Mouse (Mus musculus) cortical plate, adult 2 months (tissue): ENCODE measurements around the gene Tom1. TPM values are rescaled to one million over a fixed set of nuclear protein-coding genes. Genes with fewer than 3 reads are reported as not detected.

Source experiments
- H3K27ac ChIP-seq: fragments of 200-500 bp; 2 replicates; pipeline ENCODE4 v1.5.1; 2012; ENCODE audit warnings: low read length, control low read depth, inconsistent platforms; ENCODE audit not compliant: insufficient read depth
- H3K4me1 ChIP-seq: fragments of 200-500 bp; 2 replicates; pipeline ENCODE4 v1.6.1; 2011; ENCODE audit warnings: low read length; ENCODE audit not compliant: control insufficient read depth, insufficient read depth
- H3K4me3 ChIP-seq: fragments of 200-500 bp; 2 replicates; pipeline ENCODE4 v1.5.1; 2011; ENCODE audit warnings: mild to moderate bottlenecking, low read length, control low read depth; ENCODE audit not compliant: insufficient read depth
- CTCF ChIP-seq: fragments of 200-500 bp; IDR thresholded peaks from 2 replicates; pipeline ENCODE4 v1.5.1; 2011; ENCODE audit warnings: mild to moderate bottlenecking, control low read depth, low read length; ENCODE audit not compliant: insufficient read depth; ENCODE audit errors: extremely low read depth
- POLR2A ChIP-seq: fragments of 200-500 bp; IDR thresholded peaks from 2 replicates; pipeline ENCODE4 v1.6.1; 2011; ENCODE audit warnings: mild to moderate bottlenecking, low read length, control low read depth; ENCODE audit not compliant: insufficient read depth; ENCODE audit errors: extremely low read depth
- polyA plus RNA-seq: library from polyadenylated mRNA; depleted of rRNA; stranded (reverse); fragments of >200 nt; gene quantifications from 2 replicates; pipeline ENCODE4 v1.2.3, GENCODE M21; 2012

Tom1 gene
- polyA plus RNA-seq, 1 experiment = 48.2 TPM

DNA sequence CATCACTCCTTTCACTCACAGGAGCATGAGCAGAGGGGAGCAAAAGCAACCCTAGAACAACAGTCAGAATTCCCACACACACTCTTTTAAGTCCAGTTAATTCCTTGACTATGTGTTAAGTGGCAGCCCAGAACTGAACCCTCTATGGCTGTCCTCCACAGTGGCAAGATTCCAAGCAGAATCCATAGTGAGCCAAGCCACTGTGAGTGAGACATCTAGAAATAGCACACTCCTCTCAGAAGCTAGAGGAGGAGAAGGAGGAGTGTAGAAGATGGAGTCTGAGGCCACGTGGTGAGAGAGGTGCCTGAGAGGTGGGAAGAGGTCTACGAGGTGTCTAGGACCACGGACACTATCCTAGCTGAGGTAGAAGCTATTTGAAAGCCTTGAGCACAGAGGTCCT, 31.3 kb downstream of the Tom1 start:
- Histone ChIP-seq H3K4me1 (peaks cover 1% of the 10 kb centered on the region; the same call in 1 of the 2 replicates), H3K27ac (no peak overlapping the region), H3K4me3 (no peak overlapping the region)
- TF ChIP-seq CTCF (no peak), POLR2A (no peak)

DNA sequence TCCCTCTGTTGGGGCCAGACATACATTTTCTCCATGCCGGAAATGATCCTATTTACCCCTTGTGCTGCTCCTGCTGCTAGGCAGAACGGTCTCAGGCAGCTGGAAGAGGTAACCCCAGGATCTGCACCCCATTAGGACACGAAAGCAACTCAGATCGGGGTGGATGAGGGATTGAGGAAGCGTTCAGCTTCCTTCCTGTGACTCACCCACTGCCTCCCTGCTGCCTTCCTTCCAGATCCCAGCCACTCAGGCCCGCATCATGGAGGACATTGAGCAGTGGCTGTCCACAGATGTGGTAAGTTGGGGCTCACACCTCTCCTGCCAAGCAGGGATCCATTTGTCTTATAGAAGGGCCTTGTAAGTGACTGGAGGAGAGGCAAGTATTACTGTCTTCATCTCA, 33.8 kb downstream of the Tom1 start:
- Histone ChIP-seq H3K4me1 (peaks cover 1% of the 10 kb centered on the region; the same call in 1 of the 2 replicates), H3K4me3 (no peak overlapping the region), H3K27ac (no peak overlapping the region)
- TF ChIP-seq CTCF (no peak), POLR2A (no peak)

DNA sequence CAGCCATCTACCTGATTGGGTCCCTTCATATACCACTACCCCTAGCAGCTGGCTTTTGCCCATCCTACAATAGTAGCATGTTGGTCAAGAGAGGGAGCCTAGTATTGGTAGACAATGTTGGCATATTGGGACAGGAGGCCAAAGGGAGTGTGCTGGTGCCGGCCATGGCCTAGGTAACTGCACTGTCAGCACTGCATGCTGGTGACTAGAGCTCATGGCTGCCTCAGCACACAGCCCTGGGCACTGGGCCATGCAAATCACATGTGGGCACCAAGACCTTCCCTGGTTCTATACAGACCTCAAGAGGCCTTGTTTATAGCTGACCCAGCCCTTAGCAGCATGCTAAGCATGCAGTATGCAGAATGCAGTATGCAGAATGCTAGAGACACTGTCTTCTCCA, 36.8 kb downstream of the Tom1 start:
- no peaks in the 10 kb centered on the region for H3K4me1 ChIP-seq
- H3K27ac ChIP-seq = no peak overlapping the region
- H3K4me3 ChIP-seq = no peak overlapping the region
- TF ChIP-seq CTCF = no peak
- no peak for TF ChIP-seq POLR2A

DNA sequence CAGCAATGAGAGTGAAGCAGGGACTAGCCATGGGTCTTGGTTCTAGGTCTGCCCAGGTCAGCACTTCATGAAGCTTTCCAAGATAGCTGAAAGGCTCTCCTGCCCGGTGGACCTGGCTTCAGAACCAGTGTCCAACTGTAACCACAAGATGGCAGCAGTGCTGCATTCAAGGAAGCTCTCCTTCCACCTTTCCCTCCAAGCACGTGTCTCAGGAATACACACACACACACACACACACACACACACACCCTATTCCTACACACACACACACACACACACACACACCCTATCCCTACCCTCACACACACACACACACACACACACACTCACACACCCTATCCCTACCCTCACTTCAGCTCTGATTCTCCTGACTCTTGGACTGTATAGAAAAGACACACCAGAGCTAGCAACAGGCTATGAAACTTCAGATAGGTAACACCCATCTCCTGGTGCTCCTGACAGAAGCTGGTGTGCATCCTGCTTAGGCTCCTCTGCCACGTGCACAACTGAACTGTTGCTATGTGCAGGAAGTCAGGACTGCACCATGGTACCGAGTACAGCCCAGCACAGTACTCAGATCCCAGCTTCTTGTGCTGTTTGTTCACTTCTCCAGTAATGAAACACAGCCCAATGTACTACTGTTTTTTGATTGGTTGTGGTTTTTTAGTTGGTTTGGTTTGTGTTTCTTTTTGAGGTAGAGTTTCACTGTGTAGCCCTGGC, 38.3 kb downstream of the Tom1 start:
- no peak overlapping the region for H3K27ac ChIP-seq
- TF ChIP-seq CTCF = peak; percentile 98
- TF ChIP-seq POLR2A = no peak
- H3K4me3 ChIP-seq = no peak overlapping the region
- H3K4me1 ChIP-seq = no peaks in the 10 kb centered on the region

DNA sequence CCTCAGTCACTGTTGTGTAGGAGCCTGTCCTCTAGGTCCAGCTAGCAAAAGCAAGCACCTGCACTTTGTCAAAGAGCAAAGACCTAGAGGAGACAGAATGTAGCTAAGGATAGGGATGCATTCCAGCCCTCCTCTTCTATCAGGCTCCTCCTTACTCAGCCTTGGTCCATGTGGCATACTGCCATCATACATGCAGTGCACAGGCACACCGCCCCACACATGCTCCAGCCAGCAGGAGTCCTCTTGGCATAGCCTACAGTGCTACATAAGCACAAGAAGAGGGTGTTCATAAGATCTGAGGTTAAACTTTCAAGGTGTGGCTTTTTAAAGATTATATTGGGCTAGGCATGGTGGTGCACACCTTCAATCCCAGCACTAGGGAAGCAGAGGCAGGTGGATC, 41.4 kb downstream of the Tom1 start:
- Histone ChIP-seq H3K4me3 (no peak overlapping the region), H3K4me1 (no peaks in the 10 kb centered on the region), H3K27ac (no peak overlapping the region)
- TF ChIP-seq POLR2A = no peak
- TF ChIP-seq CTCF = no peak

DNA sequence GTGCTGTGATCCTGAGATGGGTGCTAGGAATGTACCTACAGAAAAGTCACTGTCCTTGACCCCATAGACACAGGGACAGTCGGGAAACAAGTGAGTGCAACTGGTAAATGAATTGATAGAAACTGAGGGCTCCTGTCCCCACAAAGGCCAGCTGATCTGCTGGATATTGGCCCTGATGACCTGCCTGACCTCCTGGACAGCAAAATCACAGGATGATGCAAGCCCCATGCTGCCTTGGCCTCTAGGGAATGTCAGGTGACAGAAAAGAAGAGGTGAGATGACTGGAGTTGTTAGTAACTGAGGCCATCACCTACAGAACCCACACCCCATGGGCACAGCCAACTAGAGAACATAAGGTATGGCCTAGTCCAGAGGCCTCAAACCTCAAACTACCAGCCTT, 44.7 kb downstream of the Tom1 start:
- no peak for TF ChIP-seq CTCF
- no peak for TF ChIP-seq POLR2A
- Histone ChIP-seq H3K27ac (no peak overlapping the region), H3K4me1 (no peaks in the 10 kb centered on the region), H3K4me3 (no peak overlapping the region)

DNA sequence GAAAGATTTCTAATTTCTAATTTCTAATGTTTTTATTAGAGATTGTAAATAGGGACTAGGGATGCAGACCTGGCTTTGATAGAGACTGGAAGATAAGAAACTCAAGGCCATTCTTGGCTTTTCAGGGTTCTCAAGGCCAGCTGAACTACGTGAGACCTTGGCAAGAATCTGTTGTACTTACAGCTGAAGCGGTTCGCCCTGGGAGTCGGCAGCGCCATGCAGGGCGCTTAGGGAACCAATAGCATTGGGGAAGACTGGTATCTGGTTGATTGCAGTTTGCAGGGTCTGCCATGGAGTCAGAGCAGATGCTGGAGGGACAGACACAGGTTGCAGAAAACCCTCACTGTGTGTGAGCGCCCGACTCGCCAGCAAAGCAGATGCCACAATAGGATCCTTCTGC, 45.3 kb downstream of the Tom1 start:
- H3K4me3 ChIP-seq = no peak overlapping the region
- H3K27ac ChIP-seq = no peak overlapping the region
- TF ChIP-seq POLR2A = no peak
- TF ChIP-seq CTCF = no peak
- H3K4me1 ChIP-seq = no peaks in the 10 kb centered on the region

DNA sequence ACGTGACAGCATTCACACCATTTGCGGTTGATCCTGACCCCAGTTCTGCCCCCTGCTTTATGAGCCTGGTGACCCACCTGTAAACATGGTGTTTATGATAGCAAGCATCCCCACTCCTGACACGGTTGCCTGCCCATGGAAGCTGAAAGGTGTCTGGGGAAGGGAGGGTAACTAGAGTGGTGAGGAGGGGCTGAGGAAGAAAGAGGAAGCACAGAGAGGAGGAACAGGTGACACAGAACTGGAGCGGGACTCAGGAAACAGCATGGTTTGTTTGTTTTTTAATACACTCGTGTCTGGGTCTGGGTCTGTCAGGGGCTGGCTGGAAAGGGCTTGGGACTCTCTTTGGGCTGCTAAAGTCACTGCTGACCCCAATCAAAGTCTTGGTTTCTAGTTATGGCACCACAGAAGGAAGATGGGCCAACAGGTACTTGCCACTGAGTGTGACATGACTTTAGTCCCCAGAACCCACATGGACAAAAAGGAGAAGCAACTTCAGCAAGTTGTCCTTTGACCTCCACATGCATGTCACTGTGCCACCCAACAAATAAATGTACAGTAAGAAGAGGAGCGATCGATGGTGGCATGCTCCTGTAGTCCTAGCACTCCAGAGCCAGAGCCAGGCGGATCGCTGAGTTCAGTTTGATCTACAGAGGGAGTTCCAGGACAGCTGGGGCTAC, 48.0 kb downstream of the Tom1 start:
- no peaks in the 10 kb centered on the region for H3K4me1 ChIP-seq
- H3K27ac ChIP-seq = no peak overlapping the region
- TF ChIP-seq POLR2A (no peak), CTCF (no peak)
- H3K4me3 ChIP-seq = no peak overlapping the region

DNA sequence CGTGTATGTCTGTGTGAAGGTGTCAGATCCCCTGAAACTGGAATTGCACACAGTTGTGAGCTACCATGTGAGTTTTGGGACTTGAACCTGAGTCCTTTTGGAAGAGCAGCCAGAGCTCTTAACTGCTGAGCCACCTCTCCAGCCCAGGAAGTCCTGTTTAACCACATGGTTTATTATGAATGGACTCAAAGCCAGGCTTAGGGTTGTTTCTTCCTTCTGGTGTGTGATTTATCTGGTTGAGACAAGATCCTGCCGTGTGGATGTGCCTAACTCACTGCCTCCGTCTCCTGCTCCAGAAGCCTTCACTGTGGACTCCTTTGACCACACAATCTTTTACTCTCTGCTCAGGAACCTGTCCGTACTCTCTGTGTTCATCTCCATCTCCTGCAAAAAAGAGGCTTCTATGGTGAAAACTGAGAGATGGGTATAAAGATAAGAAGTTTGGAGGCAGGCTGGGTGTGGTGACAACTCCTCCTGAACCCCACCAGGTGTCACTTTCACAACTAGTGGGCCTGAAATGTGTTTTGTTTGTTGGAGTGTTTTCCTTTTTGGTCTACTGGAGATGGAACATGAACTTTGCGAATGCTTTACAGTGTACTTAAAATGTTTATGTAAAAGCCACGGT, 48.8 kb downstream of the Tom1 start:
- H3K4me3 ChIP-seq = no peak overlapping the region
- H3K4me1 ChIP-seq = no peaks in the 10 kb centered on the region
- TF ChIP-seq POLR2A (no peak), CTCF (no peak)
- no peak overlapping the region for H3K27ac ChIP-seq

DNA sequence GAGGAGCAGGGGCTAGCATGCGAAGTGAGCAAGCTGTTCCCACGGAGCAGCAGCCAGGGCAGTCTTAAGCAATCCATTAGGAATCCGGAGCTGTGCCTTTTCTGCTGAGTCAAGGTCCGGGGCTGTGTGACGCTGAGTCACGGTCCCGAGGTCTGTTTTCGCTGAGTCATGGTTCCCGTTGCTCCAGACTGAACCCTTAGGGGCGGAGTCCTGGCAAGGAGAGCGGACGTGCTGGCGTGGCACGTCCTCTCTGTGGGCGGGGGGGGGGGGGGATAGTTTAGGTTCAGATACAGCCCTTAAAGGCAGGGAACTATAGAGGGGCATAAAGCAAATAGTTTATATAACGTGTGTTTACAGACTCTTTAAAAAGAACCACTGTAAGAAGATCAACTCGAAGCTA, 50.3 kb downstream of the Tom1 start:
- Histone ChIP-seq H3K4me1 (no peaks in the 10 kb centered on the region; the same call in 1 of the 2 replicates), H3K4me3 (peak overlapping the region; percentile 19), H3K27ac (no peak overlapping the region)
- TF ChIP-seq CTCF = no peak
- TF ChIP-seq POLR2A = no peak
